Mouse (Mus musculus): ENCODE results near the gene Ptpre.
"Not testable (repeated sequence)": the region's sequence is repeated elsewhere in the genome, so short reads cannot be mapped to it uniquely, and the experiment has no call there.

Gene Ptpre

DNA sequence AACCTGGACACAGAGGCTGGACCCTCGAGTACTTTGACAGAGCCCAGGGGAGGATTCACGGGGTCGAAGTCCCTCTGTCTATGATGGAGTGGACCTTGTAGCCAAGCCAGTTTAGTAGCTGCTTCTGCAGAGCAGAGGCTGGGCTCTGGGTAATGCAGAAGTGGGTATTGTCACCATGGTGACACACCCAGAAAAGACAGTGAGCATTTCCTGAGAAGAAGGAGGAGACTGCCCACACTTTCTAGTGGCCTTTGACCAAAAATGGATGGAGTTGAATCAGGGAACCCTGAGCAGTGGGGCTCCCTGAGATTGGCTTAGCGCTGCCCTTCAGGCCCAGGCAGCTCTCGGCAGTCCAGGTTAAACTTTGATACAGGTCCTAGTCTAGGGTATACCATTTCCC lies 112.8 kb downstream of the Ptpre start:
- no peak for DNase-seq

DNA sequence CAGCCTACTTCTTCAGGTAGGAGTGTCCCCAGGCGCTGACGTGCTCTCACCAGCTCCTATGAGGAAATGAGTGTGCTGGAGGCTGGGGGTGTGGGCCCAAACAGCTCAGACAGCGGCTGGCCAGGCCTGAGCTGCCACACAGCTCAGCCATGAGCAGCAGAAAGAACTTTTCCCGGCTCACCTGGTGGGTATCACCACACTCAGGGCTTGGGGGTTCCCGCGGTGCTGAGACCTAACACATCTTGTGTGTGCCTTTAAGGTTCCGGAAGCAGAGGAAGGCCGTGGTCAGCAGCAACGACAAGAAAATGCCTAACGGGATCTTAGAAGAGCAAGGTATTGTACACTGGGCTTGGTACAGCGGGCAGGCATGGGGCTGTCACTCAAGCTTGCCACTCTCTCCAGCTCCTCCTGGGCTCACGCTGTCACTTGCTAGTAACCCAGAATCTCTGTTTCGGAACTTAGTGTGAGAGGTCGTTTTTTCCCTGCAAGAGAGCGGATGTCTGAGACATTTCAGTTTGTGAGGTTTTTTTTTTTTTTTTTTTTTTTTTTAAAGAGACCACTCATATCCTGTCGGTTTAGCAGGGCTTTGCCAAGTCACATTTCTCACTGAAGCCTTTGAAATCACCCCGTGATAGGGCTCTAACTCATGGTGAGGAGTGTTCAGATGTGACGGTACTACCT lies 114.7 kb downstream of the Ptpre start:
- no peak for DNase-seq

DNA sequence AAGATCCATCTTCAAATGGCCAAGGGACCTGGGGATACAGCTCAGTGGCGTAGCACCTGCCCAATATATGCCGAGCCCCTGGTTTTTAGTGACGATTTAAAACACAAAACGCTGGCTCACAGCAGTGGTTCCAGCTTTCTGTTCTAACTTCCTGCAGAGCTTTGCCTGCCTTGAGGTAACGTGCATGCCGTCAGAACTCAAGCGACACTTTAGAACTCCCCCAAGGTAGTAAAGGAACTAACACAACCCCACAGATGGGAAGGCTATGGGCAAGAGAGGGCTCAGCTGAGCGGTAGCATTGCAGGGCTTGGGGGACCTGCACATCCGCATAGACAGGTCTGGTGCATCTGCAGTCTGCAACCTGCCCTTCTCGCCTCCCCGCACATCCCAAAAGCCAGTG lies 115.5 kb downstream of the Ptpre start:
- no peak for DNase-seq

GRCm38 (mm10) chr7:135653601-135654000 lies 116.3 kb downstream of the Ptpre start:
- DNase-seq = no peak

GRCm38 (mm10) chr7:135654288-135654687 lies 117.0 kb downstream of the Ptpre start:
- no peak for DNase-seq

DNA sequence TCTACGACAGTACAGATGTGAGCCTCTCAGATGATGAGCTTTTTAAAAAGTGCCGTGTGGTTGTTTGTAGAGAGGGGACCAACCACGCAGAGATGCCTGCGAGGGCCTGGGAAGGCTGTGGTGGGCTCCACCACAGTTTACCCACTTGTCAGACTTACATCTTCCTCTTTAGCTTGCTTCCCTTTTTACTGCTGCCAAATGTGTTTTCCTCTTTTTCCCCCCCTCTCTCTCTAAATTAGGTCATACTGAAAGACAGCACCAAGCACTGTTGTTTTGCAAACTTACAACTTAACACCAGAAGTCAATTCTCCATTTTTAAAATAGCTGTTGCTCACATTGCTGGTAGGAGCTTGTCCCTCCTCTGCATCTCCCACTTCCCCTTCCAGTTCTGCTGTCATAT lies 117.8 kb downstream of the Ptpre start:
- no peak for DNase-seq

- DNase-seq = no peak
Measured at GRCm38 (mm10) chr7:135658150-135658549, 120.9 kb downstream of the Ptpre start.

- no peak for DNase-seq
Measured at GRCm38 (mm10) chr7:135659314-135659935, 122.1 kb downstream of the Ptpre start.

GRCm38 (mm10) chr7:135660314-135660713 lies 123.0 kb downstream of the Ptpre start:
- no peak for DNase-seq

- no peak for DNase-seq
Measured at GRCm38 (mm10) chr7:135664211-135664610, 126.9 kb downstream of the Ptpre start.

DNA sequence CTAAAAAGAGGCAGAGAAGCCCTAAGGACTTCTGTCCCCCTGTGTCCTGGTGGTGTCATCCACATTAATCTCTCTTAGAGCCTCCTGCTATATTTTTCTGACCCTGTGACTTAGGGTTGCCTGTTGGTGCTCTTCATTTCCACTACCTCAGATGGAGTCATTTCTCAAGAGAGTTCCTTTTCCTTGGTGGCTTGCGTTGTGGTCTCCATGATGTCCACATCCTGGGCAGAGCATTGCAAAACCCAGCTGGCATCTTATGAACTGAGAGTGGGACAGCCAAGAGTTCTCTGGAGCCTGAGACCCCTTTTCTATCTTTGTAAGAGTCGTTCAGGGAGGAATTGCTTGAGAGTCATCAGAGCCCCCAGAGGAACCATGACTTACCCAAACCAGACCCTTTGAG lies 129.0 kb downstream of the Ptpre start:
- DNase-seq = no peak

- peak; percentile 53 for DNase-seq
Measured at GRCm38 (mm10) chr7:135668852-135669739, 131.8 kb downstream of the Ptpre start.

GRCm38 (mm10) chr7:135673576-135673975 lies 136.3 kb downstream of the Ptpre start:
- DNase-seq = no peak

DNA sequence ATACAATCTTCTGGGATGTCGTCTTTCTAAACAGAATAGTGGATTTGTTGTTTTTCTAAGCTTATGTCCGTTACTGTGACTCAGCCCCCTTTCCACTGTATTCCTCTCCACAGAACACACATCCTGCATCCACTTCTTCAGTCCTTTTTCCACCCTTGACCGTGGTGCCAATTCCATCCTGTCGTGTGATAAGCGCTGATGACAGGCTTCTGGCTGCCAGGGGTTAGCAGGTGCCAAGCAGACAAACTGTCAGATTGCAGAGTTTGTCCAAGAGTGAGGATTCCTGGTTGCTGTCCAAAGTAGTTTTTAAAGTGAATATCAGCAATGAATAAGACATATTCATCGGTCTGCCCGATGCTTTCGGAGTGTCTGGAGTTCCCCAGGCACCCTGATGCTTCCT lies 139.4 kb downstream of the Ptpre start:
- DNase-seq = no peak

GRCm38 (mm10) chr7:135680334-135680733 lies 143.1 kb downstream of the Ptpre start:
- DNase-seq = no peak

DNA sequence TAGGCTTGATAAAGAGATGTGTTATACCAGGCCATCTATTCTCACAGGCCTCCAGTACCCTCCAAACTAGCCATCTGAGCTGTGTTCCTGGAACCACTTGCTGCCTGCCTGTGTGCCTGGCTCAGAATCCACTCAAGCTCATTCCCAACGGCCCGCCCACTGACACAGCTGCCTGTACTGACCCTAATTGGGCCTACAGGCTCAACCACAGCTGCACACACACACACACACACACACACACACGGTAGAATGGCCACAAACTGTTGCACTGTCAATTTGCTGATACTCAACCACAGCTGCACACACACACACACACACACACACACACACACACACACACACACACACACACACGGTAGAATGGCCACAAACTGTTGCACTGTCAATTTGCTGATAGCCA lies 146.8 kb downstream of the Ptpre start:
- DNase-seq = not testable (repeated sequence)

DNA sequence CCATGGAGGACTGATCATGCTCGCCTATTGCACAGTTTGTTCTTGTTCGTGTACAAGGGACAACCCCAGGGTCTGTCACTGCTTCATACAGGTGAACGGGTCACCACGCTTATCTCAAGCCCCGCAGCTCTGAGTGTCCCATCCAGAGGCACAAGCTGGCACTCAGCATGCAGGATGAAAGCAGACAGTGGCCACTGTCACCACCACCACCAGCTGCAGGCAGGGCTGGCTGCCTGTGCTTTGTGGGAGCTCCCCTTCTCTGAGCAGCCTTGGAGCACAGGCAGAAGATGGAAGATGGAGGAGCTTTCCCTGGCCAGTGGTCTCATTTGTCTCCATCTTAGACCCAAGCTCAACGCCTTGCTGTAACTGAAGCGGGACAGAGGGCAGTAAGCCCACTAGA lies 147.7 kb downstream of the Ptpre start:
- no peak for DNase-seq

- no peak for DNase-seq
Measured at GRCm38 (mm10) chr7:135689396-135689795, 152.1 kb downstream of the Ptpre start.

GRCm38 (mm10) chr7:135691941-135692340 lies 154.7 kb downstream of the Ptpre start:
- DNase-seq = no peak

DNA sequence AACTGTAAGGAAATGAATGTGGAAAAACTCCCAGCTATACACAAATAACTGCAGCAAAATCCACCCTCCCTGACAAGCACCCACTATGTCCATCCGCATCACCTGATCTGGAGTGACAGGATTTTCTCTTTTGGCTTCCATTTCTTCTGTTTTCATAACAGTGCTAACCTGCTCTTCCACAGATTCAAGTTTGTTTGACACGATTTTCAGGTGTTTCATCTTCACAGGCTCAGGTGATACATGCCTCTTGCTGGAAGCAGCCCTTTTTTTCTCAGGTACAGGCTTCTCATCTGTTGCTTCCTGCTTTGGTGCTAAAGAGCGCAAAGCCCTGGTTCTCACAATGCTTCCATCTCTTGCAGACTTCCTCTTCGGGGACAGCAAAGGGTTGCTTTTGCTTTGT lies 156.8 kb downstream of the Ptpre start:
- DNase-seq = no peak

- no peak for DNase-seq
Measured at GRCm38 (mm10) chr7:135694796-135695195, 157.5 kb downstream of the Ptpre start.

GRCm38 (mm10) chr7:135696127-135696526 lies 158.8 kb downstream of the Ptpre start:
- DNase-seq = no peak

DNA sequence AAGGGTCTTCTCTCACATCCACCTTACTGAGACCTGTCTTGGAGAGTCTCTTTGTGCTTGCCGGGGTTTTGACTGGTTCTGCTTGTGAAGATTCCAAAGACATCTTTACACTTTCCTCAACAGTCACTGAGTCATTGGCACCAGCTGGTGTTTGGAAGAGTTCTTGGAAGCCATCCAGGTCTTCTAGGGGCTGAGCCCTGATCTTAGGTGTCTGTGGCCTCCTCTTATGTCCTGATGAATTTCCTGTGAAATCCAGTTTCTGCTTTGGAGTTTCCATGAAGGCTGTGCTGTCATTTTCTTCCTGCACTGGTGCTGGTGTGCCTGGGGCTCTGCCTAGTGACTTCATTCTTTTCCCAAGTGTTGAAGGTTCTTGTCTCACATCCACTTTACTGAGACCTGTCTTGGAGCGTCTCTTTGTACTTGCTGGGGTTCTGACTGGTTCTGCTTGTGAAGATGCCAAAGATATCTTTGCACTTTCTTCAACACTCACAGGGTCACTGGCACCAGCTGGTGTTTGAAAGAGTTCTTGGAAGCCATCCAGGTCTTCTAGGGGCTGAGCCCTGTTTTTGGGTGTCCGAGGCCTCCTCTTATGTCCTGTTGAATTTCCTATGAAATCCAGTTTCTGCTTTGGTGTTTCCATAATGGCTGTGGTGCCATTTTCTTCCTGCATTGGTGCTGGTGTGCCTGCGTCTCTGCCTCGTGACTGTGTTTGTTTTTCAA lies 159.9 kb downstream of the Ptpre start:
- DNase-seq = not testable (repeated sequence)

Measured in cerebellum, adult 8-10 months (tissue).